Mouse (Mus musculus) hematopoietic stem cell, adult 5-6 weeks (primary cell): Measurements from ENCODE around the gene Morf4l1. TPM values are rescaled to one million over a fixed set of nuclear protein-coding genes. Genes with fewer than 3 reads are reported as not detected.

Source experiments
- ATAC-seq, 2 experiments: fragments of 125-278 bp in 1 of 2; replicated peaks in 1 of 2; 2 replicates each; pipeline ENCODE4 v1.8.0; 2016 to 2017; ENCODE audit warnings: inconsistent platforms in 2 of 2, mild to moderate bottlenecking in 2 of 2, moderate number of reproducible peaks in 2 of 2, low read depth in 1 of 2, moderate TSS enrichment in 1 of 2; ENCODE audit not compliant: low FRiP score in 2 of 2, poor library complexity in 2 of 2, severe bottlenecking in 2 of 2, insufficient read depth in 1 of 2, low TSS enrichment in 1 of 2
- total RNA-seq: library from RNA; stranded (forward); fragments of 172-1452, 232-1000 nt; gene quantifications from 2 replicates; pipeline ENCODE4 v1.2.3, GENCODE M21; 2017

Gene Morf4l1
- total RNA-seq, 1 experiment from 2014 or later = 334 TPM

GRCm38 (mm10) chr9:90042906-90043305 is 71.7 kb downstream of the Morf4l1 start:
- ATAC-seq = peak; percentile 75 to 94; a peak in 3 of 4 replicates

Other genes starting within 250 kb of the Morf4l1 start
- 2.1 TPM in 1 of 2 replicates, not detected in the other for gene Rasgrf1, start 204.9 kb downstream of the Morf4l1 start, total RNA-seq
- gene Ctsh, start 60.6 kb downstream of the Morf4l1 start, total RNA-seq = 11.7 and 24.2 TPM in 2 replicates
- not detected in 2 replicates for gene Adamts7, start 48.3 kb upstream of the Morf4l1 start, total RNA-seq
- gene Tbc1d2b, start 156.0 kb upstream of the Morf4l1 start, total RNA-seq = 29.5 and 30.9 TPM in 2 replicates